Mouse (Mus musculus) cerebellum, postnatal 25 days (tissue): ENCODE measurements at regions not wholly inside any gene's neighbourhood (a gene's known extent, or its start where the extent isn't known, plus 50 kb on each side); places are given as distances from the start of the nearest gene placed in this dataset.
A peak's percentile ranks its signal among the peaks of the same experiment; 100 is the strongest.

Experiments used
- DNase-seq, 2 experiments: peaks; one replicate each; pipeline ENCODE4 v3.0.0; 2021; ENCODE audit warnings: mixed read lengths in 2 of 2

DNA sequence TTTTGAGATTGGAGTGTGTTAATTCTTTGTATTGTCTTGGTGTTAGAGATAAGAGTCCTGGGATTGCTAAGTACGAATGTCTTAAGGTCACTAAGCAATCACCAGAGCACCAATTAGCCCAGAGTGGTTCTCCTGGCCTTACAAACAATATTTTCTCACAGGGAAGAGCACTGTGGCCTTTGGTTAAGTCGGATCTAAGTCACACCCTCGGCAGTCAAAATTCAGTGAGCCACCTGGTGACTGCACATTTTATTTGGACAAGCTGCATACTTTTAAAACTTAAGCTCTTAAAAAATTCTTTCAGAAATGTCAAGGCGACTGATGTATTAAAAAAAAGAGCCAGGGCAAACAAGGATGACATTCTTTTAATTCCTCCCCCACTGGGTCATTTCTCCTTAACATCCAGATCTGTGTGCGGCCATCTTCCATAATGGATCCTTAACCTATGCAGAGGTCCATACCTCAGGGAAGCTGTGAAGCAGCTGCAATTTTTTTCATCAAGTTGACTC lies 60.9 kb upstream of the Foxa2 start:
- DNase-seq, result no peak

DNA sequence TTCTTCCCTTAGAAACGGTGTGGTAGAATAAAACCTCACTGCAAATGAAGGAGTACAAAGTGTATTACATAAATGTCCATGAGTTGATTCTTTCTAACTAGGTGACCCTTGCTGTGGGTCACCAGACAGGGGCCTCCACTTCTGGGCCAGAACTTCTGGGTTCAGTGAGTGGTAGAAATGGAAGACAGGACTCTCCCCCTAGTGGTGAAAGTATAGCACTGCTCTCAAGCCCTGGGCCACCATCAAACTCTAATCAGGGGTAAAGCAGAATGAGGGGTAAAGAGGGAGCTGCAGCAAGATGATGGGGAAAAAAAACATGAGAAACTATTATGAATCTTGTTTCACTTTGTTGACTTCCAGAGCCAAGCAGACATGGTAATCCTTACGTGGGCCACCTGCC lies 63.4 kb upstream of the Foxa2 start:
- no peak for DNase-seq

DNA sequence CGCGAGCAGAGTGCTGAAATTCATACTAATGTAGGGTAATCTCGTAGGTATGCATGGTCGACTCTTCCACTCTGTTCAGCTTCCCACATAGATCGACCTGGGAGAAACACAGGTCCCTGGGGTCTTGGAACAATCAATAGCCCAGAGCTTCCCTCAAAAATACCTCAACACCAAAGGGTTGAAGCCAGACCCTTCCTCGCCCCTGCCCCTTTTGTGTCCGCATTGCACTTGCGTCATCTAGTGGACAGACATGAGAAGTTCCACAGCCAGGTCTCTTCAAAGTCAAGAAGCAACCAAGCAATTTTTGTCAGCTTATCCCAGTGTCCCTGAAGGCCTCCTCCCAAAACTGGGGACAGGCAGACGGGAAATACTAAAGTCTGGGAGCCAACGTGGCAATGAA lies 65.1 kb upstream of the Foxa2 start:
- peak in 1 of 2 experiments; percentile 6 for DNase-seq

DNA sequence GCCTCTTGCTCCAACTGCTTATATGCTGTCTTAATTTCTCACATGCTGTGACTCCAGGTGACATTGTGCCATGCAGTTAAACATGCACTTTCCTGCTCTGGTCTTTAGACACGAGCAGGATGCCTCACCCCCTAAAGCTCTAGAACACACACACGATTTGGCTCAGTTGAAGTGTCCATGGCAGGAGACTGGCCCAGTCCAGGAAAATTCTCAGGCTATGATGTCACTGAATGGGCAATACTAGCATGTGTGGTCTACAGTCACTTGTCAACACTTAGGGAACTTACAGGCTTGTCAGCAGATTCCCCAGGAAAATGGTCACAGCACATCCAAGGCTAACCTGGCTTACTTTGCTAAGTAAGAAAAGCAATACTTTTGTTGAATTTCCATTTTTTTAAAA lies 66.4 kb upstream of the Foxa2 start:
- DNase-seq, result no peak

DNA sequence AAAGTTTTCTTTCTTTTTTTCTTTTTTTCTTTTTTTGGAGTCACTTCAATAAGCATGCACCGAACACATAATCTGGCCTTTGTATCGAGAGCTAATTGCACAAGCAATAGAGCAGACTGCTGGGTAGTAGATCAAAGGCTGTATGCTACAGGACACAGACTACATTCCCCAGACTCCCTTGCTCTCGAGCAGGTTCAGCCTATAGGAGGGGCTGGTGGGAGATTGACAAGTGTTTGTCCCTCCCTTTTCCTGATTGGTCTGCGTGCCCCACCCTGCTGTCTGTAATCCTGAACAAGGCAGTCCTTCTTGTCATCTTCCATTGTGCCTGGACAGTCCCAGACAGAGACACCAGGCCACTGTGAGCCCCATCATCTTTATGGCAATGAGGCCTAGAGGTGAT lies 67.8 kb upstream of the Foxa2 start:
- no peak for DNase-seq

DNA sequence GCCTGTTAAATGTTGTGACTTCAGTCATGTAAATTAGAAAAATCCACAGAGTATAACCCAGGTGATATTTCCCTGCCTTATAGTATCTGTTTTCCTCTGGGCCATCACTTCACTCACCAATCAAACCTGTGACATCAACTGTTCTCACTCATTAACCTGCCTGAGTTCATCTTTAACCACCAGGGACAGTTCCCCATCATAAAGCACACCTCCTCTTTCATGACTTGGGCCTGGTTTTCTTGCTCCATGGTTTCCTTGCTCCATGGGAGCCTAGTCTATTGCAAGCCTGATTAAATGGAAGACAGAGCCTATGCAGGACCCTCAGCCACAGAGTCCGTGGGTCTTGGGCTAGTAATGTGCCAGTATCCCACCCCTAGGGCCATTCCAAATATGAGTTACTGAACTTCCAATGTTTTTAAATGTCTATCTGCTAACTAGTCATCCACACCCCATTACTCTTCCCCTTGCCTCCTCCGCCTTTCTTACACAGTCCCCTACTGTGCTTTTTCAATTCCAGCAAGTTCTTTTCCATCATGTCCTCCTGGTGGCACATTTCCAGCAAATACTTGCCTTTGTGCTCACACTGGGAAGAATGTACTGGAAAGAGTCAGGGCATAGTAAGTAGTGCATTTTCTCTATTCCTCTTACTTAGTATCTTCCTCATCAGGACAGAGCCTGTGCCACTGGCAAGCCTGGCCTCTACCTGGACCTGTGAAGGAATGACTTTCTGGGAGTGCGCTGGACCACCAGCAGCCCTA lies 69.4 kb upstream of the Foxa2 start:
- no peak for DNase-seq

DNA sequence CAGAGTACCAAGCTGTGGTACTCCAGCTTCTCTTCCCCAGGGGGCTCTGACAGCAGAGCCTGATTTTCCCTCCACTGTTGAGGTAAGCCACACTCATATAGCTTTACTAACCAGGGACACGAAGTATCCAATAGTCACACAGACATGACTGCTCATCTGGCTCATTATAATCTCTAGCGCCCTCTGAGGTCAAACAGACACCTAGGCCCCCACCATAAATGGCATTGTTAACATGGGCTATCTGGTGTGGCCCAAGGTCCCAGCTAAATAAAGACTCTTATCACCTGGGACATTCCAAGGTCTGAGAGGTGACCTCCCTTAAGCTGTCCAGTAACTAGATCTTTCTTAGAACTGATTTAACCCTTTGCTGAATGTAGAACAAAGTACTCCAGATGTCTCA lies 70.7 kb upstream of the Foxa2 start:
- DNase-seq, result no peak

DNA sequence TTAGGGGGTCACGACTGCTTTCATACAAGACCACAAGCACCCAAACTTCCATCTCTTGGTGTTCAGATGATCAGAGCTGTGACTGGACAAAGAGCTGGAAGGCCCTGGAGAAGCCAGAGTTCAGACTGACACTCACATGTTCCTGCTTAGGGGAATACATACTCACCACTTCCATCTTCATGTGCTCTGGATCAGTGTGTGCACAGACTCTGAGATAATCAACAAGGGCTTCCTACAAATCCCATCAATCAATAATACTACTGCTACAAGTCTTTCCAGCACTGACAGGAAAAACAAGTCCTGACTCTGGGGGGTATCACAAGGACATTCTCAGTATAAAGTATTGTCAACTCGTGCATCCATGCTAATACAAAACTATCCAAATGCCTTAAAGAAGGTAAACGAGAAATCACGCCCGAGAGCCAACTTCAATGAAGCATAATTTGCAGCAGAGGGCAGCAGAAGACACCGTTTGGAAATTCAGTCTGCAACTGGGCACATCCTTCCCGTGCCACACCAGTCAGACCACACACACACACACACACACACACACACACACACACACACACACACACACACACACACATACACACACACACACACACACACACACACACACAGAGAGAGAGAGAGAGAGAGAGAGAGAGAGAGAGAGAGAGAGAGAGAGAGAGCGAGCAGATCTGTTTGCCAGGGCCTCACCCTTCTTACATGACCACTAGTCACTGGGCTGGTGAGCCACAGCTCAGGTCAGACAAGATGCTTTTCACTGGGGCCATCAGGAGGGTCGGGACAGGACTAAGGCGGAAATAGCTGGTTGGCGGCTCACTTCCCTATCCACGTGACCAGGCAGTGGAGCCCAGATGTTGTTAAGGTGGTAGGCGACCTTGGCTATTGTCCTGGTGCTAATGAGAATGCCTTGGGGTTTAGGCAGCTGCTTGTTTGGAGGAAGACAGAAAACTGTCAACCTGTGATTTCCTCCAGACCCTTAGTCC lies 75.4 kb upstream of the Foxa2 start:
- DNase-seq, result peak; percentile 7 to 25

DNA sequence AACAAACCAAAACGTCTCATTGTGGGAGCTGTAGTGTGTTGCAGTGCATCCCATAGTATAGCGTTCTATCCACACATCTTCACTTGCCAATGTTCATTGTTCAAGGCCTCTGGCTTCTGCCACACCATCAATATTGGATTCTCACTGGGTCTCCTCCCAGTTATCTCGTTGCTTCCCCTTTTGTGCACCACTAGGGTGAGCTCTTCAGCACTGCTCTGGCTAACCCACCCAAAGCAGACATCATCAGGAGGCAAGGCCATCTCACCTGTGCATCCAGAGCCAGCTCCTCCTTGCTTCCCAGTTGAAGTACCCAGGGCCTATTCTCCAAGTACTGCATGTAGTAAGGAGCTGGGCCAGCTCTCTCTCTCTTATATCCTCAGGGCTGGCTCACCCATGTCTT lies 77.0 kb upstream of the Foxa2 start:
- DNase-seq, result no peak

DNA sequence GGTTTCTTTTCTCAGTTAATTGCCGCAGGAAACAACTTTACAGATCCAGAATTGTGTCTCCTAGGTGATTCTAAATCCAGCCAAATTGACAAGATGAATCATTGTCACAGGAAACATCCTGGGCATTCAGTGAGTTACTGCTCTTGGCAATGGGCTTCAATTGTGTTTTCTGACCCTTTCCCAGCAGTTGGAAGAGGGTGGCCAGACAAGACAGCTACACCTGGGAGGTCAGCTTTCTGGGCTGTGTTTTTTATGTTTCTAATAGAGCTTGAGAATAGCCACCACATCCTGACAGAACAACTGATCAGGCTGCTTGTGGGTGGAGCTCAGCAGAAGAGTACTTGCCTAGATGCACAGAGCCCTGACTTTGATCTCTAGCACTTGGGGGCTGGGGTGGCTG lies 87.0 kb upstream of the Foxa2 start:
- no peak for DNase-seq

DNA sequence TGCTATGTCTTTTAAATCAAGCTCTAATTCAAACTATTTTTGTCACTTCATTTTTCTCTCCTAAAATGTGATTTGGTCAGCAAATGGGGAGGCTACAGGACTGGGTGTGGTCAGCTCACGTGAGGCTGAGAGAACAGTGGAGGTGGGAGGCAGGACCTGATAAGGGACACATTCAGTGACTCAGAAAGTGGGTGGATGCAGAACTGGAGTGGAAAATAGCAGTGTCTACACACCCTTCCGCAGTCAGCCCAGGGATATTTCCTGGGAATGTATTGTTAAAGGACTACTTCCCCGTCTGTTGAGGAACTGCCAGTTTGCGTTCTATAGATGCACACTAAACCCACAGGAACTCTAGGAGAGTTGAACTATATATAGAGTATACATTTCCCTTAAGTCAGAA lies 95.2 kb upstream of the Foxa2 start:
- no peak for DNase-seq

DNA sequence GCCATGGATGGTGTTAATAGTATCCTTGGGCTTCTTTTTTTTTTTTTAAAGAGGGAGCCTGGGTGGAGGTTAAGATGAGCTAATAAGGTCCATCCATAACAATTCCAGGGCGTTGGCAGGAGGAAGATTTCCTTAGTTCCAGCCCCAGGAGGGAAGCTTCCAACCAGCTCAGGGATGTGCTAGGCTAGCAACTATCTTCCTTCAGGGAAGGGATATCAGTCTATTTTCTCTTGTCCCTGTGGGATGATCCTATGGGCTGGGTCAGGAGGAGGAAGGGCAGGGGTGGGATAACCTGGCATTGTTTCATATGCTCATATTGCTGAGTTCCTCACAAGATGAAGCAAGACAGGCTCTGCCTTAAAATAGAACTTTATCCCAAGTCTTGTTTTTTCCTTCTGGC lies 98.0 kb upstream of the Foxa2 start:
- no peak for DNase-seq

DNA sequence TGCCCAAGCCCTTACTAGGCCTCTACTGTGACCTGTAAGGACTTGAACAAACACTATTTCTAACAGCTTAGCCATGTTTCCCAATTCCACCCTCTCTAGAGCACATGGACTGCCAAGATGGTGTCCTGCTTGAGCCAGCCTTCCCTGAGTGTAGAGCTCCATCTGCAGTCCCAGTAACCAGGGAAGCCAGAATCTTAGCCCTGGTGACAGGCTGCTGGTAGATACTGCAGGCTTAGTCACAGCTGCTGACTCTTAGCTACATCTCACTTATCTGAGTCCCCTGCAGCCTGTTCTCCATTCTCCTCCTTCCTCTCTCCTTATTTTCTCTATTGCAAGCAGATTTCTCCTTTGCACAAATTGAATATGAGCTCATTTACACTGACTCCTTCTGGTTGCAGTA lies 101.5 kb upstream of the Foxa2 start:
- no peak for DNase-seq

DNA sequence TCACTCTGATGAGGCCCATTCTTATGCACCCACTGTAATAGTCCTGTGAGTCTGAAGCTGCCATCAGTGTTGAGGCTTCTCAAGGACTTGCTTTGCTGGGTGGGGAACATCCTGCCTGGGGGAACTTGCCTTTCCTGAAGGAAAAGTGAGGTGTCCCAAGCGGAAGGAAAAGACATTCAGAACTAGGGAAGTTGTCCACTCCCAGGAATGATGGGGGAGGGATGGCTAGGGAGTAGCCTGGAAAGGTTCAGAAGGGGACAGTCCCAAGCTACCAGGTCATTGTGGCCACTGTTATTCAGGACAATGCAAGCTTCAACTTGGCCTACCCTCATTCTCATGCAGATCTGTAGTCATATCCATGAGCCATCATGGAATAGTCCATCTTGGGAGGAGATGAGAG lies 102.7 kb upstream of the Foxa2 start:
- no peak for DNase-seq

DNA sequence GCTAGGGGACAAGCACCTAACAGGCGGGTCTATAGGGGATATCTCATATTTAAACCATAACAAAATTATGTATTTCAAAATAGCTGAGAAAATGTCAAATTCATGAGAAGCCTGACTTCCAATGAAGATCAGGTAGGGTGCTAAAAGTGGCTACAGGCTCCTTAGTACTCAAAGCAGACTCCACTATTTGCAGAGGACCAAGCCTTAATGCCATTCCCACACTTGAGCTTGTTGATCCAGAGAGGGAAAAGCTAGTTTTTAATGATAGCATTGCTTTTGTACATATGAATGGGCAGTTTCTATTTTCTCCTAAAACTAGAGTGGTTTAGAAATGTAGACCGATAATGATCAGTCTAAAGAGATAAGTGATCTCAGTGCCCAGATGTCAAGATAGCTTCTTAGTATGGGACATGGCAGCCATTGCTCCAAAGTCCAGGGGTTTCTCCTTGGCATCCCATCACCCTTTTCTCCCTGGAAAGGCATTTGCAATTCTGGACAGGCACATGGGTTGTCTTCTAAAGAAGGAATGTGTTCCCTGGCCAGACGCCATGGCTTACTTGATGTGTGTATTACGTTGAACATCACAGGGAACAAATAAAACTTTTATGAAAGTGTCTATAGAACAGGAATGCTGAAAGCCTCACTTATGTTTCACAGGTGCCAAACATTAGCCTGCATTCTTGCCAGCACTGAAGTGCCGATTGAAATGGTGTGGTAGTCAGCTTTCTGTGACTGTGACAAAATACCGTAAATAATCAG lies 106.9 kb upstream of the Foxa2 start:
- no peak for DNase-seq

DNA sequence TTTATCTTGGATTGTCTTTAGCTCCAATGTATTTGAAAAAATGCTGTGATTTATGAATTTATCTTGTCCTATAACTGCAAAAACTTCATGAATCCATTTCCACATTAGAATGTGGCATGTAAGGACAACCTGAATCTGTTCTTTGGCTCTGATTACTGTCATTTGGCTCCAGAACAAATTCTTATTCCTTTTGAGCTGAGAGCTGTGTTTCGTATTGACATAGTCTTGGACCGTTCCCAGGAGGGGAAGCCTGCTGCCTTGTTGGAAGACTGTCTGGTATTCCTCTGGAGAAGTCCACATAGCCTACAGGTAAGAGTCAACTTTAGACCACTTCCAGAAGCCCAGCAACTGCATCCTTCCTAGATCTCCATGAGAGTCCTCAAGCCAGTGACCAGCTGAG lies 109.4 kb upstream of the Foxa2 start:
- no peak for DNase-seq

DNA sequence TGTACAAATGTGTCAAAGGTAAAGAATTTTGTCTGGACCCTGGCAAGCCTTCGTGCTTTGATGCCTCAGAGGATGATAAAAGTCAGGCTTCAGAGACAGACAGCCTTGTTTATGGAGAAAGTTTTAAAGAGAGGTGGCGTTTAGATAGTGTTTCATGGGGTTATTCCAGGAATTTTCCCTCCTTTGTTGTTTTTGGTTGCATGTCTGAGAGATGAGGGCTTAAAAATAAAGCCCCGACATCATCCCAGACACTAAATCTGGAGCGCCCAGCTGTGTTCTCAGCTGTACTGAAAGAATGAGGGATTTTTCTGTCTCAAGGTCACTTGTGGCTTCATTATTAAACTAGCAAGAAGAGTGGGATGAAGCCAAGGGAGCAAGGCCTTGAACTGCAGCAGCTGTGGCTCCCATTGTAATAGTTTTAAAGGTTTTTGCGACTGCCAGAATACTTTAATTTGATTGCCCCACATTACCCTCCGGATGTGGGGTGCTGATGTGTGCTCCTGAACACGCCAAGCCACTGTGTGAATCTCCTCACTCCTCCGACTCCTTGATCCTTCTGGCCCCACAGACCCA lies 112.3 kb upstream of the Foxa2 start:
- DNase-seq, result no peak

DNA sequence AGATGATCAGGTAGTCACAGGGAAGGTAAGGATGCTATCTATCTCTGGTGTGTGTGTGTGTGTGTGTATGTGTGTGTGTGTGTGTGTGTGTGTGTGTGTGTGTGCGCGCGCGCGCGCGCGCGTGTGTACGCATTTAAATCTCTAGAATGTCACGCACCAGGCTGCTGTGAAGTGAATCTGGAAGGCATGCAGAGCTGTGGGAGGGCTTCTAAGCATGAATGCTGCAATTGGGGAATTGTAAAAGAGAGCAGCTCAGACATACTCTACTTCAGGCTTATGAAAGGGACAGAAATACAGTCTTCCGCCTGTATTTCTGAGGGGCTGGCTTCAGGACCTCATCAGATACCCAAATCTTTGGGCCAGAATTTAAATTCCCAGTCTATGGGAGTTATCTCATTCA lies 114.2 kb upstream of the Foxa2 start:
- no peak for DNase-seq

DNA sequence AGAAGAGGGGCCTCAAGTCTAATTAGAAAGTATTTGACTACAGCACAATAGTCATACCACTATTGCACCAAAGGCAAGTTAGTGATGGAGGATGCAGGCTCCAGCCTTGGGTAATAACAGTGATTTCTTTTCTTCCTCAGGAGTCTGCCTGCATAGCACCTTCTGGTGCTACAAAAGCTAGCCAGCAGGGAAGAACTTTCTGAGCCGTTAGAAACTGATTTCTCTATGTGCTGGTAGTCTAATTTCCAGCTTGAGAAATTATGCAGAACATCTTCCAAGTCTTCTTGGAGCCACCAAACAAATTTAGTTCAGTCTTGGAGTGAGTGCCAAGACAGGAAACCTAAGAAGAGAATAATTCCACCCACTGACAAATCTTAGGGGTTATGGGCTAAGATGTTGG lies 115.2 kb upstream of the Foxa2 start:
- no peak for DNase-seq

DNA sequence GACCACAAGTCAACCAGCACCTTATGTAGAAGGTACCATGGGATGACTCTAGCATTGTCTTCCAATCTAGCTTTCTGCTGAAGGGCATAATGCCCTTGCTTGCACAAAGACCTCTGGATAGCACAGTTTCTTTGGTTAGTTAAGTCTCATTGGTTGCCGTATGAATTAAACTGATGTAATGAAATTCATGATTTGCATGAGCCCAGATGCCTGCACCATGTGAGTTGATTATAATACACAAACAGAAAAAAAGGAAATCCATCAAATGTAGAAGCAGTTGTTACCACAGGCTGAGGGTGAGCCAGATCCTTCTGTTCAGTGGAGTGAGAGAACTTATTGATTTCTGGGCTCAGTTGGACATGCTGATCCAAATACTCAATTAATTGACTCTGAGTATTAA lies 115.8 kb upstream of the Foxa2 start:
- no peak for DNase-seq

DNA sequence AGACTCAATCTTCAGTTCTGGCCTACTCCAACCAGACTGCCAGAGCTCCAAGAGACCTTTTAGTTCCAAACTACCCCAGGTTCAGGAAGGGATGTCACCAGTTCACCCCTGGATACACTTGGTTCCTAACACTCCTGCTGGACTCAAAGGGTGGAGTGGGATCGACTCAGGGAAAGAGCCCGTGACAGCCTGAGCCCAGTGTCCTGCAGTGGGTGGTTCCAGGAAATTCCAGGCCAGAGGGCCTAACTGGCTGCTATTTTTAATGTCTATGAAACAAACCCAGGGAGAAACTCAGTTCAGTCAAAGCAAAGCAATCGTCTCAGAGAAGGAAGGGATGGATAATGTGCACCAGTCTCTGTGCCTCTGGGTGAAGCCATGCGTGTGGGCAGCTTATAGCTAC lies 124.3 kb upstream of the Foxa2 start:
- DNase-seq, result no peak

DNA sequence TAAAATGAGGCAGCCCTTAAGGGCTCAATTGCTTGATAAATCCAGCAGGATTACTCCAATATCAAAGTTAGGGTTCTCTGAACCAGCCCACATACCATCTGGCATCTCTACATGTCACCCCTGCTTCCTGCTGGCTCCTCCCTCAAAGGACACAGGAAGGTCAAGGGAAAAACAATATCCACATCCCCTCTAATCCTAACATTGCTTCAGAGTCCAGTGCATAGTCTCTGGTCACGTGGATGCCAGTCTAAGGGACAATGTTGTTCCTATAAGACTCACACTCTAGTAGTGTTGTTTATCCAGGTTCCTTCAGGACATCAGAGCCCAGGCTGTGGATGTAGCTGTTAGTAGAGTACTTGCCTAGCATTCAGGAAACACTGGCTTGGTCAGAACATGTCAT lies 124.9 kb upstream of the Foxa2 start:
- no peak for DNase-seq
